Comparison of ENCODE assay signal across 8 mouse cellular contexts in the genomic region with DNA sequence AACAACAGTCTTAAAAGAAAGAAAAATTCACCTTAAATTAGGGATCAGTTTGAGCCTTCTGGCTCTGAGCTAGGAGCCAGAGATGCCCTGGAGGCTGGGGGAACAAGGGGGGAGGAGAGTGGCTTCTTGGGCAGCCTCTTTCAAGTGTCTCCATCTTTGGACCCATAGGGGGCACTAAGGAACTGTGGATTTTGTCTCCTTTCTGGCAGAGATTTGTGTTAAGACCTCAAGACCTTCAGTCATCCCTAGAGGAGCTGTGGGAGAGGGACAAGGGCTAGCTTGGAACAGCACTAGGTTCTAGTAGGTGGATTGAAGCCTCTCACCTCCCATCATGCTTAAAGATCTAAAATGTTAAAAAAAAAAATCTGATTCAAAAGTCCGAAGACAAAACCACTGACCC.
A peak's percentile ranks its signal among the peaks of the same experiment; 100 is the strongest.
DNase-seq lines count a peak whose midpoint lies in the region; ATAC-seq and TF ChIP-seq lines count a peak whose summit lies in the region.

No protein-coding gene starts in this region.

- H3K27ac ChIP-seq in forebrain, postnatal 0 days (ENCODE audit: low read depth, low read length) = no peak overlapping the region
- H3K27ac ChIP-seq in hindbrain, embryonic 16.5 days (ENCODE audit: low read depth, low read length) = no peak overlapping the region
- H3K27ac ChIP-seq in midbrain, embryonic 14.5 days (replicated peaks; ENCODE audit: low read depth, low read length) = no peak overlapping the region

- DNase-seq in right cerebral cortex, adult 18-20 months = peak; percentile 55
- DNase-seq in right cerebral cortex, postnatal 14 days = no peak
- DNase-seq in cerebellum, adult 8-10 months = peak; percentile 37
- peak; percentile 81 for DNase-seq in forebrain, postnatal 0 days
- peak; percentile 72 to 81 for DNase-seq in left cerebral cortex, postnatal 14 days (ENCODE audit: low spot score in 2 of 2)
- peak; percentile 85 for DNase-seq in midbrain, embryonic 14.5 days
- DNase-seq in c-Kit-positive CD71-positive TER-119-positive erythroid progenitor cells, embryonic 14.5 days (ENCODE audit: low spot score) = no peak

- H3K4me1 ChIP-seq in forebrain, postnatal 0 days (ENCODE audit: insufficient read depth) = no peaks in the 10 kb centered on the region
- H3K4me1 ChIP-seq in hindbrain, embryonic 16.5 days (ENCODE audit: control insufficient read depth, insufficient read depth, low read depth, low read length) = peaks cover 13% of the 10 kb centered on the region
- peaks cover 12% of the 10 kb centered on the region for H3K4me1 ChIP-seq in midbrain, embryonic 14.5 days (ENCODE audit: control insufficient read depth, insufficient read depth, low read length)

- 0% methylated on average over 1 of the region's 1 CpGs for WGBS in forebrain, postnatal 0 days
- WGBS in hindbrain, embryonic 16.5 days = 28% methylated on average over 1 of the region's 1 CpGs
- 16% methylated on average over 1 of the region's 1 CpGs for WGBS in midbrain, embryonic 14.5 days

- intact Hi-C loops in left cerebral cortex, postnatal 14 days (cut with DNase I) = loop anchor here (2.0 to 10.0 kb wide), 5 partner anchors 78 to 570 kb away; no protein-coding TSS in a partner anchor

- peak; percentile 83 for ATAC-seq in forebrain, postnatal 0 days
- peak; percentile 69 for ATAC-seq in hindbrain, embryonic 16.5 days
- no peak for ATAC-seq in midbrain, embryonic 14.5 days (ENCODE audit: low FRiP score, low TSS enrichment)

- no peak overlapping the region for H3K4me2 ChIP-seq in forebrain, postnatal 0 days (ENCODE audit: low read depth)
- H3K4me2 ChIP-seq in hindbrain, embryonic 16.5 days (ENCODE audit: low read length) = peak overlapping the region; percentile 44
- H3K4me2 ChIP-seq in midbrain, embryonic 14.5 days (ENCODE audit: low read length) = no peak overlapping the region

- H3K9ac ChIP-seq in forebrain, postnatal 0 days = 0 out of 2 replicates have a peak overlapping the region, but pooled peaks have one; percentile 18
- no peak overlapping the region; the same call in 1 of the 2 replicates for H3K9ac ChIP-seq in hindbrain, embryonic 16.5 days (ENCODE audit: low read depth, low read length)
- no peak overlapping the region for H3K9ac ChIP-seq in midbrain, embryonic 14.5 days (replicated peaks; ENCODE audit: low read length)

- no peaks in the 10 kb centered on the region for H3K9me3 ChIP-seq in forebrain, postnatal 0 days (ENCODE audit: low read length)
- no peaks in the 10 kb centered on the region for H3K9me3 ChIP-seq in hindbrain, embryonic 16.5 days (ENCODE audit: control insufficient read depth, low read length)
- H3K9me3 ChIP-seq in midbrain, embryonic 14.5 days (ENCODE audit: control insufficient read depth, low read length) = no peaks in the 10 kb centered on the region

- no peak overlapping the region for H3K4me3 ChIP-seq in forebrain, postnatal 0 days (ENCODE audit: low read depth, low read length)
- H3K4me3 ChIP-seq in hindbrain, embryonic 16.5 days (ENCODE audit: low read length) = no peak overlapping the region
- H3K4me3 ChIP-seq in midbrain, embryonic 14.5 days (replicated peaks; ENCODE audit: low read depth, low read length) = no peak overlapping the region

- H3K36me3 ChIP-seq in forebrain, postnatal 0 days (ENCODE audit: insufficient read depth) = no peaks in the 10 kb centered on the region
- H3K36me3 ChIP-seq in hindbrain, embryonic 16.5 days (ENCODE audit: control insufficient read depth, insufficient read depth, low read length) = no peaks in the 10 kb centered on the region
- H3K36me3 ChIP-seq in midbrain, embryonic 14.5 days (ENCODE audit: control insufficient read depth, insufficient read depth, low read length) = no peaks in the 10 kb centered on the region

- TF ChIP-seq CTCF in forebrain, postnatal 0 days (IDR thresholded peaks at IDR 0.05; ENCODE audit: low read depth) = peak; percentile 78

- no peaks in the 10 kb centered on the region for H3K27me3 ChIP-seq in forebrain, postnatal 0 days (ENCODE audit: insufficient read depth, low read length)
- H3K27me3 ChIP-seq in hindbrain, embryonic 16.5 days (replicated peaks; ENCODE audit: control insufficient read depth, insufficient read depth, low read length) = peaks cover 40% of the 10 kb centered on the region
- H3K27me3 ChIP-seq in midbrain, embryonic 14.5 days (ENCODE audit: control insufficient read depth, insufficient read depth, low read length) = peaks cover 66% of the 10 kb centered on the region

Comparison
In these comparisons a context has a peak if more than half of its experiments do, and no peak if none do; other contexts are left out.
1. DNase-seq: peak in right cerebral cortex, adult 18-20 months (single experiment), cerebellum, adult 8-10 months (single experiment), forebrain, postnatal 0 days (single experiment), left cerebral cortex, postnatal 14 days (2 of 2) and midbrain, embryonic 14.5 days (single experiment); none in right cerebral cortex, postnatal 14 days (single experiment) and c-Kit-positive CD71-positive TER-119-positive erythroid progenitor cells, embryonic 14.5 days (single experiment).